Mouse (Mus musculus): ENCODE measurements at regions not wholly inside any gene's neighbourhood (a gene's known extent, or its start where the extent isn't known, plus 50 kb on each side); places are given as distances from the start of the nearest gene placed in this dataset.

DNA sequence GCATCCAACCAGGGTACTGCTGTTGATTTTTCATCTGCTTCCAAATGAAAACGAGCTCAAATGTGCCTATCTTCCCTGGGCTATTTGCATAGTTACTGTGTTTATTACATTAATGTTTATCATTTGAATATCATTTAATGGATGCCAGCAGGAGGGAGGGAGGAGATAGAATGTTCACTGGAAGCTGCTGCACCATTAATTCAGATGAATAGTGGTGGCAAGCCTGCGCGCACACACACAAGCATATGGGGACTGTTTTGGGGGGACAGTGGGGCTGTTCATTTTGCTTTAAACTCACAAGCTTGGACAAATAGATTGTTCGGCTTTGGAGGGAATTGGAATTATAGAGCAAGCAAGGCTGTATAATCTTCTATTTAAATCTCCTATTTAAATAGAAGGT is 74.3 kb upstream of the Samsn1 start:
- no peak for ATAC-seq (ENCODE audit: extremely low read depth, insufficient number of reproducible peaks, low FRiP score, poor library complexity, severe bottlenecking)

DNA sequence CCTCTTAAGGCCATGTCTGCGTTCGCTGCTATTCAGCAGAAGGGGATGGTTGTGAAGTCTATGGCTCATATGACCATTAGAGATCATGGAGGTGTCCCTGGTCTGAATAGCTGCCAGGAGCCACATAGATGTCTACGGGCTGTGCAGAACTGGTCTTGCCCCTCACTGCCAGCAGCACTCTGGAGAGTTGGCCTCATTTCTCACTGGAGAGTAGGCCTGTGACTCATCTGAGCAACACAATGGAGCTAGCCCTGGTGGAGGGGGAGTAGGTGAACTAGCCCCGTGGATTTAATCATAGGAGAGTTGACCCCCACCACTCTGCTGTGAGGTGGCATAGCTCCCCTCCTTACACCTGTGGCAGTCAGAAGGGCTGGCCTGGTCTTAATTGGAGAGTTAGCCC is 63.3 kb upstream of the Samsn1 start:
- ATAC-seq (ENCODE audit: extremely low read depth, insufficient number of reproducible peaks, low FRiP score, poor library complexity, severe bottlenecking): no peak

DNA sequence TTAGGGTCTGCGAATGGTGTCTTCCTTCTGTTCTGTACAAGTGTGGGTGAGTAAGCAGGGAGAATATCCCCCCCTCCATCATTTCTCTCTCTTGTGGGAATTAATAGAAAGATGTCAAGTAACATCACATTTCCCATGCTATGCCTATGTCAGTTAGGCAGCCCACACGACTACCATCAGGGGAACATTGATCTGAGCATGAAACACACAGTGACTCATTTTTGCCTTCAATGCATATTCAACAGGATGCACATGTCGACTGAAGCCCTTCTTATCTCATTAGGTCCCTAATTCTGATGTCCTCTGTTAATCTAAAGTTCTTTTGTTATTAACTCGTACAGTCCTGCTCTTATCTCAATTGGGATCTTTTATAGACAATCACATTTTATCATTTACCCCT is 60.4 kb upstream of the Samsn1 start:
- no peak for ATAC-seq (ENCODE audit: extremely low read depth, insufficient number of reproducible peaks, low FRiP score, poor library complexity, severe bottlenecking)

DNA sequence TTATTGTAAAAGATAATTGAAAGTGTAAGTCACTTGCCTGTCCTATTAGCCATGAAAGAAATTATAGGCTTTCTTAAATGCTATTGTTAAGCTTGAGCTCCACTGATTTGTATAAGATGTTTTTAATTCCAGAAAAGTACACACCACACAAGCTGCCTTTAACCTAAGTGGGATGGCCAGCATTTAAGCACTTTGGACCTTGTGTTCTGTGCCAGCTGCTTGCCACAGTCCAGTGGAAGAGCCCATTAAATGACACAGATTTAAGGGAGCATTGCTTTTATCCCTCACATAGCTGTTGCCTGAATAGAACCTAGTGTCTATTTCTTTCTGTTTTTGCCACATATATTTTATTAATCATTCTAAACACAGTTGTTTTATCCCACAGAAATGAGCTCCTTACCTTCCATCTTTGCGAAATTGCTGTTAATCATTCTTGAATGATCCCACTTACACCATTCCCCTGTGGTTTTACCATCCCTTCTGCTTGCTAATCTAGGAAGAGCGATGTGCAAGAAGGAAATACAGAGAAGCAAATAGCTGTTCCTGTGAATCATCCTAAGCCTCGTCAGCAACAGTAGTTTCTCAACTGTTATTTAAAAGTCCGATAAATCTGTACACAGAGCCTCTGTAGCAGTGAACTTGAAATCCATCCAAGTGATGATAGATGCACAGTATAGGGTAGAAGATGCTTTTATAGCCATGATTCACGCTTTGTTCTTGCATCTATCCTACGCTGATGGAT is 57.9 kb upstream of the Samsn1 start:
- ATAC-seq (ENCODE audit: extremely low read depth, insufficient number of reproducible peaks, low FRiP score, poor library complexity, severe bottlenecking): no peak

DNA sequence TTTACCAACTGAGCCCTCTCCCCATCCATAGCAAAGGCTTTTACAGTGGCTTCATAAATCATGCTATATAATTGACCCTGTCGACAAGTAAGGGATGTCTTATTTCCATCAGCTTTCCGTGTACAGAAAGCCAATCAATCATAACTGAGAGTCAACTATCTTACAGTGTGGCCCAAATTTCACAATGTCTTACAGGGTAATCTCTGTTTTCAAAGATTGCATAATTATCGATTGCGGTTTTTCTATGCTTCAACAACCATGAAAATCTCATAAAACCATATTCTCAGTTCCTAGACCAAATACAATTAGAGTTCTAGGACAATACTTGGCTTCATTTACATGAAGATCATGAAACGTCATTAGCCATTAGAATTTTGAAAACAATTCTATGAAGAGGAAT is 56.1 kb upstream of the Samsn1 start:
- no peak for ATAC-seq (ENCODE audit: extremely low read depth, insufficient number of reproducible peaks, low FRiP score, poor library complexity, severe bottlenecking)

DNA sequence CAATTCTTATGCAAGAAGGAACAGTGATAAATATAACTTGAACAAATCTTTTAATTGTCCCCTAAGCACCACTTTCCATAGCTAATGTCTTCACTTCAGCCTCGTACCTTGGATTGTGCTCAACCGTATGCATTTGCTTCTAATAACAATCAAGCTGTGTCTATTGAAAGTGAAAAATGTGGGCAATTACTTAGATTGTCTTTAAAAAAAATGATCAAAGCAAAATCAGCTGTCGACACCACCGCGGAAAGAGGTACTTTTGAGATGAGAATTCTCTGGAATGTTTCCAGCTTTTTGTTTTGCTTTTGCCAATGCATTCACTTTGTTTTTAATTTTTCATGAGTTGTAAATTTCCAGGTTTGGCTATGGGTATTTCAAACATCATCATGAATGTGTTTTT is 54.1 kb upstream of the Samsn1 start:
- ATAC-seq (ENCODE audit: extremely low read depth, insufficient number of reproducible peaks, low FRiP score, poor library complexity, severe bottlenecking): no peak
